Mouse (Mus musculus): ENCODE data around the gene Rab7b.

Rab7b gene

GRCm38 (mm10) chr1:131695308-131695707, 6.8 kb downstream of the Rab7b start:
- DNase-seq (ENCODE audit: low spot score in 2 of 2) = no peak

- no peak for DNase-seq (ENCODE audit: low spot score in 2 of 2)
Measured at GRCm38 (mm10) chr1:131696325-131696724, 7.8 kb downstream of the Rab7b start.

DNA sequence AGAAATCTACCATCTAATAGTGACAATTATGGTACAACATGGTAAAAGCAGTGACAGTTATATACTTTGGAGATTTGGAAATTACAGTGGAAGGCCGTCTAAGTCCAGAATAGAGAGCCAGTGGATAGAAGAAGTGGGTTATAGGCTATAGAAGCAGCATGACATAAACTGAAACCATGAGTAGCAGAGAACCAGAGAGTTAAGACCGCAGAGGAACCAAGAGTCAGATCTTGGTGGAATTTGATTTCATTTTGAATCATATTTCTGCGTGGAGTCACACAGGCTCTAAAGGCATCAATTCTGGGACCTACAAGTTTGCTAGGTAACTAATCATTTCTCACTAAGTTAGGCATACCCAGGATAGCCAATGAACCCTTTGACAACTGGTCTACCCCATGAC, 10.3 kb downstream of the Rab7b start:
- DNase-seq (ENCODE audit: low spot score in 2 of 2) = no peak

DNA sequence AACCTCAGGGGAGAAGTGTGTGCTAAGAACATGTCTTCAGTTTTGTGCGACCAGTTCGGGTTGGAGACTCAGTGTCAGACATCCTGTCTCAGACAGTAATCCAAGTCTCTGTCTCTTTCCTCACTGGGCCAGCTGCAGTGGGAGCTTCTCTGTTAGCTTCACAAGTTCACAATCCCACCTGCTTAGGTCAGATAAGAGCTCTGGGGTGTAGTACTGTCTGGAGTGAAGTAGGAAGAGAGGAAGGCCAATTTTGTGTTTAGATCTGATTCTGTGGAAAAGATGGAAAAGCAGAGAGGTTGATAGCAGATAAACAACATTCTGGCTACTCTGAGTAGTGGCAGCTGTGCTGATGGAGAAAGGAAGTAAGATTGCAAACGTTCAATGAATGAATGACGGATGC, 11.1 kb downstream of the Rab7b start:
- DNase-seq (ENCODE audit: low spot score in 2 of 2) = no peak

- no peak for DNase-seq (ENCODE audit: low spot score in 2 of 2)
Measured at GRCm38 (mm10) chr1:131700447-131700846, 12.0 kb downstream of the Rab7b start.

- no peak for DNase-seq (ENCODE audit: low spot score in 2 of 2)
Measured at GRCm38 (mm10) chr1:131701391-131701790, 12.9 kb downstream of the Rab7b start.

DNA sequence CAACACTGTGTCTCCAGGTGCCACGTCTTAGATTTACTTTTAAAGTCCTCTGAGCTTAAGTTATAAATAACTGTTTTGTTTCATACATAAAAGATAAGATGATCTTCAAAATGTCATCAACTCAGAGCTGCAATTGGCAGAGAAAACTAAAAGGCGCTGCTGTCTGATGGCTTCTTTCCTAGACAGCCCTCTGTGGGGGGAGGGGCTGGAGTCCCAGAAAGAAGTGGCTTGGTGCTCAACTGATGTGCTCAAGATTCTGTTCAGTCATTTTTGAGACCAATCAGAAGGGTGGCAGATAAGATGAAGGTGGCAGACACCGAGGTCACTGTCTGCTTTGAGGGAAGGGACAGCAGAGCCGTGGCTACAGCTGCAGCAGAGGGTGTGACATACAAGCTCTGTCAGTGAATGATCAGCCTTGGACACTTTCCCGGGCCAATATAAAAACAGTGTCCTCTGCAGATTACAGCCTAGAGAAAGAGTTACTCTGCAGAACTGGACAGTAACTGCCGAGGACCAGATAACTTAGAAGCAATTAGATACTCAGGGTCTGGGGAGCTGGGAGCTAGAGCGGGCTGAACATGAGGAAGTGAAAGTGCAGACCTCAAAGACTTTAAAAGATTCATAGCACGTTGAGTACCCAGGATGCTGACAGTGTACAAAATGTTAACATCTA, 13.7 kb downstream of the Rab7b start:
- DNase-seq (ENCODE audit: low spot score in 2 of 2) = peak; percentile 31 to 33

- no peak for DNase-seq (ENCODE audit: low spot score in 2 of 2)
Measured at GRCm38 (mm10) chr1:131703482-131703881, 15.0 kb downstream of the Rab7b start.

DNA sequence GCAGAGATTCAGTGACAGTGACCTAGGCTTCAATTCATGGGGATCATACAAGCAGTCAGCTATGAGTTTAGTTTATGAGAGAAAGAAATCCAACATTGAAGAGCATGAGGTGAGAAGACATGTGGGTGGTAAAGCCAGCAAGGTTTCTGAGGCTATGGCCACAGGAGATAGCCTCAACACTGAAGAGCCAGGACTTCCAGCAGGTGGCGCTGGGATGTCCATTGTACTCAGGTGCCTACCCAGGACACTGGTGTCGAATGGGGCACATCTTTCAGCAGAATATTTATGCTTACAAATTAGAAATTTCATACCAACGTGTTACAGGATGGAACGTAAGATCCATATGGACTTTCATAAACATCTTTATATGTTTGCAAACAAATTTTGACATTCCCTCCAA, 19.8 kb downstream of the Rab7b start:
- DNase-seq (ENCODE audit: low spot score in 2 of 2) = peak; percentile 25 to 42

DNA sequence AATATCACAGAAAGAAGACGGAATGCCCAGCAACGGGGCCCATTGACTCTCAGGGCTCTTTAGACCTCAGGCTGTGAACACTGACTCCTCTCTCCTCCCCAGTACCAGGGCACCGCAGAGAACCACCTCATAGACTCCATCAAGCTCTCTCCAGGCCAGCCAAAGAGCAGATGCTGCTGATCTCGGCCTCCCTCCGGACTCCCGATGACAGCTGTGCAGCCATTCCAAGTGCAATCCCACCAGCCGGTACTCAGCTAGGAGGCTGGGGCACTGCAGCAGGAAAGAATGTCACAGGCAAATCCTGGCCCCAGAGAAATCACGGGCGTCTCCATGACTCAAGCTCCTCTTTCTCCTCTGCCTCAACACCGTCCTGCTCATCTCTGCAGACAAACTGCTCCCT, 23.0 kb downstream of the Rab7b start:
- no peak for DNase-seq (ENCODE audit: low spot score in 2 of 2)

DNA sequence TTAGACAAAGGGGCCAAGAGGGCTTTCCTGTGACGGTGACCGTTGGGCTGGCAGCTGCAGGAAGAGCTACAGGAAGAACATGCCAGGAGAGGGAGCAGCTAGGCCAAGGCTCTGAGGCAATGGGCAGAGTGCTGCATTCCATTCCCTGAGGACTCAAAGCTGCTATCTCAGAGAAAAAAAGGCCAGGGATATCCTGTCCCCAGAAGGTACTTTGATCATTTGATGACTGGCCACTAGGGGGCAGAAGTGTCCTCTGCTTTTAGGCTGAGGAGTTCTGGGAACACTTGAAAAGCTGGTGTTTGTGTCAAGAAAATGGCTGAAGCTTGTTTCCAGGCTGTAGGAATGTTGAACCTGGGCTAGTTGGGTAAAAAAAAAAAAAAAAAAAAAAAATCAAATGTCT, 23.9 kb downstream of the Rab7b start:
- DNase-seq (ENCODE audit: low spot score in 2 of 2) = peak; percentile 15 to 62

DNA sequence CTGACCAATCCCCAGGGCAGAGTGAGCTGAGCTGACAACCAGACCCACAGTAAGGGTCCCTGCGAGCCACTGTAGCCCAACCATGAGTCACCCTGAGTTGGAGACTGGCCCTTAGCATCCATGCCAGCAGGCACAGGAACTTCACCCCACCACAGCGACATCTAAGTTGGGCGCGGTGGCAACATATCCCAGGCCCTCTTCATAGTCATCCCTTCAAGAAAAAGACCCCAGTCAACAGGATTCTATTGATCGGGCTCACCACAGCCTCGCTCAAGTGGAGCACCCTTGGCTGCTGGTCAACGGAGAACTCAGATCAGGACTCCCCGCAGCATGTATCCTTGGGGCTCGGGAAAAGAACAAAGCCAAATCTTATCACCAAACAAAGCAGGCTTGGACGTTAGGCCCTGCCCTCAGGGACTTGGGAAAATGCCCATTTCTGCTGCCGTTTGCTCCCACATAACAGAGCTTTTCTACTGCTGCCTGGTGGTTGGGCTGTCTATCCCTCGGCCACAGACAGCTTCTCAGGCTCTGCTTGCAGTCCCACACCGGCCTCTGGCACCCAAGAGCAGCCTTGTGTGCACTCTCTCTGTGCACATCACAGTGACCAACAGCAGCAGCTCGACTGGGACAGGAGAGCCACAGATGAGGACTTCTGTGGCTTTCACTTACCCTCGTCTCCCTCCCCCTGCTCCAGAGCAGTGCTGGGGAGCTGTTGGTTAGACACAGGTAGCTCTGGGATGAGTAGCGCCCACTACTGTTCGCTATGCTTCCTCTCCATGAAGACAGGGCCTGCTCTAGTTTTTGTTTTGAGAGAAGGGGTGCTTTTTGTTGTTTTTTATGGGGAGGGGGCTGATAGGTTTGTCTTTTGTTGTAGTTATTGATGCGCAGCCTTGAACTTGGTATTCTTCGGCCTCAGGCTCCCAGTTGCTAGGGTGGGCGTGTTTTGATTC, 26.2 kb downstream of the Rab7b start:
- no peak for DNase-seq (ENCODE audit: low spot score in 2 of 2)

DNA sequence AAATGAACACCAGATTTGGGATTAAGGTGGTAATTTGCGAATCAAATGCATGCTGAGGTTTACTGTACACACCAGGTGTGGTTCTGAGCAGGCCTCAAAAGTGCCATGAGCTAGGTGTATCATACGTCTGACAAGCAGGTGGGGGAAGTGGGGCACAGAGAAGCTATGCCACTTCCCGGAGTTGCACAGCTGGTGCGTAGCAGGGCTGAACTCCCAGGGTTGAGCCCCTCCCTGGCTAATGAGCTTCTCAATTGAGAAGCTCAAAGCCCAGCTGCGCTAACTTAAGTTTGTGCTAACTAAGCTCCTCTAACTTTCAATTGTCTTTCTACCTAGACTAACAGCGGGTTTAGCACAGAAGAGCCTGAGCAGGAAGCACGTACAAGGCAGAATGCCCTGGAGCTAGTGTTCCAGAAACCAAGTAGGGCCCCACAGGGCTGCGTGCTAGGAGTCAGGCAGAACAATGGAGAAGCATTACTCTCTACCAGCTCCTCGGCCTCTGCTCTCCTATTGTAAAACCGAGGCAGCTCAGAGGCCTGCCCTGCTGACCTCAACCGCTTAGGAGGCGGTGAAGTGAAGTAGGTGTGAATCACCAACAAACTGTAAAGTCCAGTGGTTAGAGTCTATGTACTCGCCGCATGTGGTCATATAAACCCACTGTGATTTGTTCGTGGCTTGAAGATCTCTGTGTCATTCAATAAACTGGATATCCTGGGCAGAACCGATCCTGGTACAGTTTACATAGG, 30.6 kb downstream of the Rab7b start:
- DNase-seq (ENCODE audit: low spot score in 2 of 2) = no peak

DNA sequence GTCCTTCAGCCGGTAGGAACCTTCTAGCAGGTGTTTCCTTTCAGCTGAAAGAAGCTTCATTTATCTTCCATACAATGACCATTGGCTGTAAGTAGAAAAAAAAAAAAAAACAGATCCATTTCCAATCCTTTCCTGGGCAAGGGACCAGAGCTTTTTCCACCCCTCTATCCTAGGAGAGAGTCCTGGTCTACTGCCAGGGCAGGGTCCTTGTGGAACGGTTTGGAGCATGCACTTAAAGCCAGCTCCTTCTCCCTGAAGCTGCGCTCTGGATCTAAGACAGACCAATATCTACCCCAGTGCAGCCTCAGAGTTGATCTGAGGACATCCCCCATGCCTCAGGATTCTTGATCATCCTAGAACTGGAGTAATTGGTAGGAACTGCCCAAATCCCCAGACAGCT, 33.5 kb downstream of the Rab7b start:
- DNase-seq (ENCODE audit: low spot score in 2 of 2) = no peak

GRCm38 (mm10) chr1:131723549-131723948, 35.1 kb downstream of the Rab7b start:
- DNase-seq (ENCODE audit: low spot score in 2 of 2) = no peak

- DNase-seq (ENCODE audit: low spot score in 2 of 2) = no peak
Measured at GRCm38 (mm10) chr1:131726586-131726985, 38.1 kb downstream of the Rab7b start.

- DNase-seq (ENCODE audit: low spot score in 2 of 2) = no peak
Measured at GRCm38 (mm10) chr1:131730639-131731437, 42.3 kb downstream of the Rab7b start.

- no peak for DNase-seq (ENCODE audit: low spot score in 2 of 2)
Measured at GRCm38 (mm10) chr1:131733474-131734180, 45.1 kb downstream of the Rab7b start.

DNA sequence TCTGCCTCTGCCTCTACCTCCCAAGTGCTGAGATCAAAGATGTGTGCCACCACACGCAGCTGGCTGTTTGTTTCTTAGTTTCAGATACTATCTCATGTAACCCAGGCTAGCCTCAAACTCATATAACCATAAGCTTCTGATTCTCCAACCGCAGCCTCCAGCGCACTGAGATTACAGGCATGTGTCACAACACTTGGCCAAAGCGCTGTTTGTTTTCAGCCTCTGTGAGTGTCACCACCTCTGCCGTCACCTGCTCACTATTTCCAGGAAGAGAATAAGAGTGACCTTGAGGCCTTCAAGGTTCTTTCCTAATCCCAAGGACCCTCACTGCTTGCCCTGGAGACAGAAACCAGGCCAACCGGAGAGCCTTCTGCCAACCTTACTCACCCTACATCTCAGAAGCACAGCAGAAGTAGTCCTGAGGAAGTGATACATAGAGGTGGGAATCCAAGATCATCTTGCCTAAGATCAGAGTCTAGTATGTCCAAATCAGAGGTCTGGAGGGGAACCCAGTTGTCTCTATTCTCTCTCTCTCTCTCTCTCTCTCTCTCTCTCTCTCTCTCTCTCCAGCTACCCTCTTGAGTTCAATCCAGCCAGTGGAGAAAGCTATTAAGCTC, 46.3 kb downstream of the Rab7b start:
- DNase-seq (ENCODE audit: low spot score in 2 of 2) = no peak

- DNase-seq (ENCODE audit: low spot score in 2 of 2) = no peak
Measured at GRCm38 (mm10) chr1:131736494-131736893, 48.0 kb downstream of the Rab7b start.

All from natural killer cell, adult 2 months (primary cell).